Mouse (Mus musculus) MEL (cell line): ENCODE data around the gene Med13l. TPM values are rescaled to one million over a fixed set of nuclear protein-coding genes. Genes with fewer than 3 reads are reported as not detected.

ENCODE experiments used
- DNase-seq: peaks from one replicate; pipeline ENCODE4 v3.0.0; 2011; ENCODE audit warnings: low read depth, low spot score
- H3K27ac ChIP-seq: 2 replicates; pipeline ENCODE4 v1.5.1; 2012; ENCODE audit warnings: low read depth, mild to moderate bottlenecking, control low read depth, low read length, moderate library complexity; ENCODE audit not compliant: control insufficient read depth
- H3K27me3 ChIP-seq, 2 experiments: fragments of 150-350 bp in 1 of 2; sonication (generic) in 1 of 2; 2 replicates each; pipeline ENCODE4 v1.6.1; 2012; ENCODE audit warnings: low read length in 2 of 2, mild to moderate bottlenecking in 2 of 2, improper control_type of control experiment in 1 of 2, moderate library complexity in 1 of 2; ENCODE audit not compliant: insufficient read depth in 2 of 2, control insufficient read depth in 1 of 2
- H3K36me3 ChIP-seq, 2 experiments: 2 replicates each; pipeline ENCODE4 v1.6.1; 2012 to 2014; ENCODE audit warnings: low read length in 2 of 2, improper control_type of control experiment in 1 of 2, inconsistent platforms in 1 of 2, mild to moderate bottlenecking in 1 of 2; ENCODE audit not compliant: insufficient read depth in 2 of 2, control insufficient read depth in 1 of 2
- H3K4me1 ChIP-seq, 2 experiments: fragments of 150-350 bp in 1 of 2; sonication (generic) in 1 of 2; 2 replicates each; pipeline ENCODE4 v1.6.1; 2012; ENCODE audit warnings: low read length in 2 of 2, improper control_type of control experiment in 1 of 2, mild to moderate bottlenecking in 1 of 2; ENCODE audit not compliant: insufficient read depth in 2 of 2, control insufficient read depth in 1 of 2
- H3K4me3 ChIP-seq, 2 experiments: fragments of 150-350 bp in 1 of 2; sonication (generic) in 1 of 2; 2 replicates each; pipeline ENCODE4 v1.5.1; 2012; ENCODE audit warnings: low read depth in 2 of 2, low read length in 2 of 2, mild to moderate bottlenecking in 2 of 2, moderate library complexity in 2 of 2, control low read depth in 1 of 2, improper control_type of control experiment in 1 of 2; ENCODE audit not compliant: control insufficient read depth in 1 of 2, insufficient read depth in 1 of 2
- H3K79me2 ChIP-seq: 2 replicates; pipeline ENCODE4 v1.6.1; 2012; ENCODE audit warnings: mild to moderate bottlenecking, low read length, moderate library complexity; ENCODE audit not compliant: control insufficient read depth, poor library complexity, insufficient read depth
- H3K9ac ChIP-seq: 2 replicates; pipeline ENCODE4 v1.6.1; 2012; ENCODE audit warnings: low read depth, mild to moderate bottlenecking, control low read depth, low read length, moderate library complexity; ENCODE audit not compliant: control insufficient read depth, poor library complexity, severe bottlenecking
- H3K9me3 ChIP-seq: fragments of 150-350 bp; sonication (generic); replicated peaks from 2 replicates; pipeline ENCODE4 v1.6.1; 2012; ENCODE audit warnings: mild to moderate bottlenecking, low read length, improper control_type of control experiment, moderate library complexity; ENCODE audit not compliant: insufficient read depth
- BHLHE40 ChIP-seq: IDR thresholded peaks from 2 replicates; pipeline ENCODE4 v1.6.1; 2012; ENCODE audit warnings: low read depth, mild to moderate bottlenecking, inconsistent platforms, low read length, improper control_type of control experiment, borderline replicate concordance
- CHD1 ChIP-seq: IDR thresholded peaks from 2 replicates; pipeline ENCODE4 v1.6.1; 2012; ENCODE audit warnings: low read depth, mild to moderate bottlenecking, inconsistent platforms, low read length, improper control_type of control experiment
- CHD2 ChIP-seq: IDR thresholded peaks from 2 replicates; pipeline ENCODE4 v1.6.1; 2011; ENCODE audit warnings: low read length, improper control_type of control experiment
- ETS1 ChIP-seq: IDR thresholded peaks from 2 replicates; pipeline ENCODE4 v1.6.1; 2012; ENCODE audit warnings: low read depth, mild to moderate bottlenecking, inconsistent platforms, low read length, improper control_type of control experiment, moderate library complexity
- GATA1 ChIP-seq: IDR thresholded peaks from 2 replicates; pipeline ENCODE4 v1.6.1; 2011; ENCODE audit warnings: low read depth, low read length, improper control_type of control experiment
- JUND ChIP-seq: IDR thresholded peaks from 2 replicates; pipeline ENCODE4 v1.6.1; 2011; ENCODE audit warnings: low read depth, mild to moderate bottlenecking, improper control_type of control experiment, low read length
- MYB ChIP-seq: IDR thresholded peaks from 2 replicates; pipeline ENCODE4 v1.6.1; 2011; ENCODE audit warnings: mild to moderate bottlenecking, low read depth, low read length, improper control_type of control experiment
- MYC ChIP-seq: IDR thresholded peaks from 2 replicates; pipeline ENCODE4 v1.6.1; 2011; ENCODE audit warnings: low read depth, mild to moderate bottlenecking, low read length, improper control_type of control experiment, moderate library complexity
- NELFE ChIP-seq: IDR thresholded peaks from 2 replicates; pipeline ENCODE4 v1.6.1; 2011; ENCODE audit warnings: low read depth, low read length, improper control_type of control experiment
- POLR2AphosphoS5 ChIP-seq: IDR thresholded peaks from 2 replicates; pipeline ENCODE4 v1.6.1; 2012; ENCODE audit warnings: low read depth, borderline replicate concordance, mild to moderate bottlenecking, inconsistent platforms, low read length, moderate library complexity, mixed read lengths
- RCOR1 ChIP-seq: IDR thresholded peaks from 2 replicates; pipeline ENCODE4 v1.6.1; 2012; ENCODE audit warnings: low read depth, mild to moderate bottlenecking, inconsistent platforms, low read length, improper control_type of control experiment
- SIN3A ChIP-seq: IDR thresholded peaks from 2 replicates; pipeline ENCODE4 v1.6.1; 2012; ENCODE audit warnings: low read length, improper control_type of control experiment, inconsistent platforms
- SMC3 ChIP-seq: IDR thresholded peaks from 2 replicates; pipeline ENCODE4 v1.6.1; 2011; ENCODE audit warnings: low read depth, low read length, improper control_type of control experiment
- TAL1 ChIP-seq: IDR thresholded peaks from 2 replicates; pipeline ENCODE4 v1.6.1; 2012; ENCODE audit warnings: mild to moderate bottlenecking, inconsistent platforms, low read length, moderate library complexity, mixed read lengths
- TCF12 ChIP-seq: IDR thresholded peaks from 2 replicates; pipeline ENCODE4 v1.6.1; 2014; ENCODE audit warnings: low read depth, mild to moderate bottlenecking, inconsistent platforms, low read length, improper control_type of control experiment, moderate library complexity
- UBTF ChIP-seq: IDR thresholded peaks from 2 replicates; pipeline ENCODE4 v1.6.1; 2012; ENCODE audit warnings: low read depth, mild to moderate bottlenecking, inconsistent platforms, low read length, improper control_type of control experiment, moderate library complexity, borderline replicate concordance; ENCODE audit not compliant: insufficient read depth
- USF1 ChIP-seq: IDR thresholded peaks from 2 replicates; pipeline ENCODE4 v1.6.1; 2014; ENCODE audit warnings: low read depth, mild to moderate bottlenecking, inconsistent platforms, low read length, improper control_type of control experiment, moderate library complexity
- ZC3H11A ChIP-seq: IDR thresholded peaks from 2 replicates; pipeline ENCODE4 v1.6.1; 2012; ENCODE audit warnings: low read depth, mild to moderate bottlenecking, inconsistent platforms, low read length, improper control_type of control experiment
- ZKSCAN1 ChIP-seq: IDR thresholded peaks from 2 replicates; pipeline ENCODE4 v1.6.1; 2012; ENCODE audit warnings: low read depth, mild to moderate bottlenecking, inconsistent platforms, low read length, improper control_type of control experiment, moderate library complexity
- polyA plus RNA-seq, 2 experiments: library from polyadenylated mRNA; stranded (reverse) in 1 of 2; unstranded in 1 of 2; fragments of >175 nt in 1 of 2; fragments of >200 nt in 1 of 2; gene quantifications; 2 replicates each; pipeline versions ENCODE4 v1.2.1 to v1.2.4; 2012; ENCODE audit warnings: low replicate concordance in 2 of 2, low read depth in 1 of 2; ENCODE audit not compliant: insufficient read length in 2 of 2, insufficient read depth in 1 of 2, missing spikeins in 1 of 2
- total RNA-seq: library from RNA; depleted of rRNA; stranded (reverse); fragments of 300-350 nt; gene quantifications from 2 replicates; pipeline ENCODE4 v1.2.3, GENCODE M21; 2012

Med13l gene
- total and polyA plus RNA-seq, 3 experiments: 13.4 to 16.1 TPM; not detected in 1

GRCm38 (mm10) chr5:118673859-118674258 lies 113.4 kb downstream of the Med13l start:
- H3K36me3 ChIP-seq: no peaks in the 10 kb centered on the region
- H3K79me2 ChIP-seq: peaks cover under 1% of the 10 kb centered on the region; the same call in 1 of the 2 replicates
- H3K9me3 ChIP-seq: no peaks in the 10 kb centered on the region
- TF ChIP-seq ETS1 (no peak), NELFE (no peak)
- H3K4me1 ChIP-seq: no peaks in the 10 kb centered on the region
- no peaks in the 10 kb centered on the region for H3K27me3 ChIP-seq
- no peak overlapping the region for H3K27ac ChIP-seq
- no peak overlapping the region for H3K4me3 ChIP-seq
- no peak for DNase-seq
- H3K9ac ChIP-seq: no peak overlapping the region

- Histone ChIP-seq H3K9me3 (no peaks in the 10 kb centered on the region), H3K9ac (no peak overlapping the region), H3K4me1 (no peaks in the 10 kb centered on the region), H3K27ac (no peak overlapping the region), H3K4me3 (no peak overlapping the region), H3K36me3 (no peaks in the 10 kb centered on the region), H3K79me2 (no peaks in the 10 kb centered on the region), H3K27me3 (no peaks in the 10 kb centered on the region)
- no peak for DNase-seq
- TF ChIP-seq TAL1 (no peak), UBTF (no peak), POLR2AphosphoS5 (no peak), CHD2 (no peak), GATA1 (no peak), MYB (no peak), RCOR1 (no peak), ZC3H11A (no peak), SMC3 (no peak), SIN3A (no peak), MYC (no peak), CHD1 (no peak), TCF12 (no peak), ZKSCAN1 (no peak), BHLHE40 (no peak), JUND (no peak), USF1 (no peak)
These were observed 113.8 kb downstream of the Med13l start for GRCm38 (mm10) chr5:118674321-118674720.
